Mouse (Mus musculus): Measurements from ENCODE around the gene Zdhhc21.

The Zdhhc21 gene

DNA sequence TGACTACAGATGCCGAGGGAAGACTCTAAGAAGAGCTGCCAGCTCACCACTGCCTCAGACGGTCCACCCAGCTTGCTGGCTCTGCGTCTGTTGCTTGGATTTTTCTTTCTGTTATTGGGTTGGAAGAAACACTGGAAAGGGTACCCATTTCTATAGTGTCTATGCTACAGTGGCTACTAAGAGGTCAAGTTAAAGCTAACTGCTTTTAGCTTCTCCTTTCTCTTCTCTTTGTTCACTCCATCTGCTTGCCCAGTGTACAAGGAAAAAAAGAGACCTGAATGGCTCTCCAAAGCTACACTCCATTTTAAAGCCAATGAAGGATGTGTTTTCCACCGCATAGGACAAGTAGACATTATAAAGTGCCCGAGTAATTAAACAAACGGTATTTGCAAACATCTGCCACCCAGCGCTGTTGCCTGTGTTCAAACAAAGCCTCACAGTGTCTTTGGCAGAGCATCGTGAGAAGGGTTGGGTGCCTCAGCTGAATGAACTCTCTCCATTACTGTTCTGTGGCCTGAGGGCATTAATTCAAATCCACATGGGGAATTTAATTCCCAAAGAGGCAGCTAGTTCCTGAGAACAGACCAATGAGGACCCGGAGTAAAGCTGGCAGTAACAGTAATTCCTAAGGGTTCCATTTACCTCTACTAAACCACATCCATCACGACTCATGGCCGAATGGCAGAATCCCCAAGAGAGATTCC lies 94.1 kb downstream of the Zdhhc21 start:
- no peak for DNase-seq (ENCODE audit: low read depth)

DNA sequence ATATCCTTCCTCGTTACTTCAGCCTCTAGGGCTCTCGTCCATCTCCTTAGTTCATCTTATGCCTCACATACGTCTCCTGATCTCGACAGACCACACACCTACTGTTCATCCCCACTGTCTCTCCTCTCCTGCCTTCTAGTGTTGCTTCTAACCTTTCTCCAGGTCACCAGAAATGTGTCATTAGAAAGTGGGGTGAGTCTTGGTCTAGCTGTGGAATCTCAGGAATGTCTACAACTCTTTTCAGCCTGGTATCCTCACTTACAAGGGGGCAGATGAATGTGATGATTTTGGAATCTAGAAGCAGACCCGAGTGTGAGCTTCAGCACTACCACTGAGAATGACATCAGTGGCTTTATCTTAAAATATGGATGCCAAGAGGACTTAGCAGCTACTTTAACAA lies 96.2 kb downstream of the Zdhhc21 start:
- DNase-seq (ENCODE audit: low read depth) = no peak

DNA sequence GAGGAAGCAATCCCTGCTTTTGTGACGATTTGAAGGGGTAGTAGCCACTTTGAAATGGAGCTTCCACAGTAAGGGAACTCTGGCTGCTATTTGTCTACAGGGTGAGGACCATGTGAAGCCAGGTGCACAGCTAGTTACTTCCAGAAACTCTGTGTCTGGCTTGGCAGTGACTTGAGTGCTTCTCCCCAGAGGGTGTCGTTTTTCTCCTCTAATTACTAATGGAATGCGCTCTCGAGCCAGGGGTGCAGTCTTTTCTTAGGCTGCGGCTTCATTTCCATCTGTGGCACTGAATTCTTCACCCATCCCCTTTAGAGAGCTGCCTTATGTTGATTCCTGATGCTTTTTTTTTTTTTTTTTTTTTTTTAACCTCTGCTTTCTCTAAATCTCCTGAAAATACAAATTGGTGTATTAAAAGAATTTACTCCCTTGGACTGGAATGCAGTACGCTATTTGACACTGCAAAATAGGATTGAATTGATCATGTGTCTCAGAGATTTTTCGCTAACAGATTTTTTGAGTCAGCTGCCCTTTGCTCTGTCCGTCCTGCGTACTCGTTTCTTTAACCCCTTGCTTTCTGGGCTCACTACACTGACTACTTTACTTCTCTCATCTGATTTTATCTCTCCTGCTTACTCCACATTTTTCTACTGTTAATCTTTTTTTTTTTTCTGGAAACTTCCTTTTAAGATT lies 97.2 kb downstream of the Zdhhc21 start:
- DNase-seq (ENCODE audit: low read depth) = no peak

DNA sequence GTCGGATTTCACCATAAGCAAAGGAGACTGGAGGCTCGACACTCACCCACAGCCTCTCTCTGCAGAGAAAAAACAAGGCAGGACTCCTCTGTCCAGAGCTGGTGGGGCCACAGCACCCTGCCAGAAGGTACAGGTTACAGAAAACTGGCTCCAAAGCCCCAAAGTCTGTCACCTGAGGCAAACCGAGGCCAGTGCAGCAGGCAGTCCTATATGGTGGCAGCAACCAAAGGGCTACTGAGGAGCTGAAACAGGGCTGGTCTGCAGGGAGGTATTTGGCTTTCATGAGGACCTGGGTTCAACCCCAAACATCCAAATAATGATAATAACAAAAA lies 103.5 kb downstream of the Zdhhc21 start:
- DNase-seq (ENCODE audit: low read depth) = no peak

DNA sequence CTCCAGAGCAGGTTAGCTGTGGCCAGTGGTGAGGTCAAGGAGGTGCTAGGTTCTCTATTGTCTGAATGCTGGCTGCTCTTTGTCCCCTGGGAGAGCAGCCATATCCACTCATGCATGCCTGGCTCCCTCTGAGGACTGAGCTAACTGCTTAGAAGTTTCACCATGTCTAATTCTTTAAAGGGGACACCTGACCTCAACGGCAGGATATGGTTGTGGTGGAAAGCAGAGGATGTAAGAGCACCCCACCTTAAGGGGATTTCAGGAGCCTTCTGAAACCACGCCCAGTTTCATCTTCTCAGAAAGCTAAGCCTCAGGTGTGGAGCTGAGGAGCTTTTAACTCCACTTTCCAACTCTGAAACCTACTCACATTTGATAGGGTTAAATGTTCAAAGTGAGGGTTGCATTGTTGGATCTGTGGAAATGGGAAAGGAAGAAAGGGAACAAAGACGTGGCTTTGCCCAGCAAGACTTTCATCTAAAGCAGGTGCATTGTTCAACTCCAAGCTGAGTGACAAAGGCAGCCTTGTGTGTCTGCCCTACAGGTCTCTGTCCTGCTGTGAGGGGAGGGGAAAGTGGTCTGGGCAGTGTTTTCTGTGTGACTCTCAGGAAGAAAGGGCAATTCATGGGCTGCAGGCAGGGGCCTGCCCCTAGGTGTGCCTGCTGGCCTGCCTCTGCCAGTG lies 104.0 kb downstream of the Zdhhc21 start:
- DNase-seq (ENCODE audit: low read depth) = no peak
